Mouse (Mus musculus): ENCODE data around the gene Rce1.

- TF ChIP-seq POLR2A (IDR thresholded peaks at IDR 0.05; ENCODE audit: borderline replicate concordance, control insufficient read depth, low read depth, low read length) = no peak
- TF ChIP-seq CTCF (IDR thresholded peaks at IDR 0.05; ENCODE audit: control insufficient read depth, insufficient read depth, low read length) = no peak
Observed at GRCm38 (mm10) chr19:4587426-4587825, 38.0 kb downstream of the Rce1 start.

Data from bone marrow, adult 2 months (tissue).